Mouse (Mus musculus): ENCODE measurements around the gene Cblc.

- no peak for TF ChIP-seq CTCF (IDR thresholded peaks at IDR 0.05)
- no peak for TF ChIP-seq EP300 (IDR thresholded peaks at IDR 0.05)
Measured at GRCm38 (mm10) chr7:19820347-19821048, 23.9 kb upstream of the Cblc start.

Measured in lung, postnatal 0 days (tissue).